22 mouse cellular contexts compared by ENCODE assay signal in genomic region chr17:15799195-15799793, GRCm38 (mm10). TPM values are rescaled to one million over a fixed set of nuclear protein-coding genes. Genes with fewer than 3 reads are reported as not detected.
DNase-seq lines count a peak whose midpoint lies in the region; ATAC-seq lines count a peak whose summit lies in the region.
"Had no signal": no experiment of that assay in that cellular context is flagged by ENCODE, and none has a peak within 500 bp of the region (broad histone marks: within the 10 kb centered on the region; RNA-seq: fewer than 3 reads in every experiment).

No protein-coding gene starts in this region.

- H3K27ac ChIP-seq in heart, embryonic 10.5 days = no peak overlapping the region
- no peak overlapping the region for H3K27ac ChIP-seq in midbrain, embryonic 11.5 days (ENCODE audit: low read depth, low read length)
- no peak overlapping the region for H3K27ac ChIP-seq in midbrain, embryonic 10.5 days (replicated peaks)
- H3K27ac ChIP-seq in neural tube, embryonic 11.5 days (ENCODE audit: low read depth, low read length) = no peak overlapping the region
- H3K27ac ChIP-seq: forebrain, embryonic 10.5 days; forebrain, embryonic 15.5 days; heart, adult 2 months; hindbrain, embryonic 15.5 days; intestine, embryonic 15.5 days had no signal

- H3K27me3 ChIP-seq in heart, embryonic 10.5 days (ENCODE audit: insufficient read depth, poor library complexity, severe bottlenecking) = no peaks in the 10 kb centered on the region
- H3K27me3 ChIP-seq in midbrain, embryonic 11.5 days (ENCODE audit: control insufficient read depth, insufficient read depth, low read length) = no peaks in the 10 kb centered on the region
- no peaks in the 10 kb centered on the region for H3K27me3 ChIP-seq in midbrain, embryonic 10.5 days (ENCODE audit: low read depth, poor library complexity, severe bottlenecking)
- H3K27me3 ChIP-seq in neural tube, embryonic 11.5 days (ENCODE audit: control insufficient read depth, insufficient read depth, low read length) = no peaks in the 10 kb centered on the region
- H3K27me3 ChIP-seq: CH12.LX; forebrain, embryonic 15.5 days; hindbrain, embryonic 15.5 days; intestine, embryonic 15.5 days; Patski had no signal

- ATAC-seq in midbrain, embryonic 11.5 days (ENCODE audit: low FRiP score) = 0 out of 2 replicates have a peak, but pooled peaks have one; percentile 48
- peak; percentile 62 for ATAC-seq in neural tube, embryonic 11.5 days (ENCODE audit: insufficient read depth, low FRiP score, low TSS enrichment)
- ATAC-seq: forebrain, embryonic 15.5 days; intestine, embryonic 15.5 days; Patski had no signal

- no peak overlapping the region for H3K4me2 ChIP-seq in midbrain, embryonic 11.5 days
- no peak overlapping the region for H3K4me2 ChIP-seq in neural tube, embryonic 11.5 days (ENCODE audit: low read depth)
- H3K4me2 ChIP-seq: forebrain, embryonic 15.5 days; heart, embryonic 11.5 days; hindbrain, embryonic 15.5 days; intestine, embryonic 15.5 days had no signal

- H3K9me3 ChIP-seq in heart, embryonic 10.5 days = no peaks in the 10 kb centered on the region
- H3K9me3 ChIP-seq in midbrain, embryonic 11.5 days (ENCODE audit: control insufficient read depth, low read length) = no peaks in the 10 kb centered on the region
- no peaks in the 10 kb centered on the region for H3K9me3 ChIP-seq in midbrain, embryonic 10.5 days (replicated peaks)
- H3K9me3 ChIP-seq in neural tube, embryonic 11.5 days (ENCODE audit: control insufficient read depth, low read length) = no peaks in the 10 kb centered on the region
- H3K9me3 ChIP-seq: forebrain, embryonic 10.5 days; forebrain, embryonic 15.5 days; G1E; hindbrain, embryonic 15.5 days; intestine, embryonic 15.5 days had no signal

- no peaks in the 10 kb centered on the region for H3K36me3 ChIP-seq in heart, embryonic 10.5 days
- H3K36me3 ChIP-seq in midbrain, embryonic 11.5 days (ENCODE audit: control insufficient read depth, insufficient read depth, low read length) = no peaks in the 10 kb centered on the region
- 0 out of 2 replicates have a peak, but pooled peaks cover 3% of the 10 kb centered on the region for H3K36me3 ChIP-seq in midbrain, embryonic 10.5 days
- no peaks in the 10 kb centered on the region for H3K36me3 ChIP-seq in neural tube, embryonic 11.5 days (ENCODE audit: control insufficient read depth, insufficient read depth, low read length)
- H3K36me3 ChIP-seq: G1E; hindbrain, embryonic 15.5 days; intestine, embryonic 15.5 days had no signal

- no peak overlapping the region for H3K4me3 ChIP-seq in heart, embryonic 10.5 days
- no peak overlapping the region for H3K4me3 ChIP-seq in midbrain, embryonic 11.5 days (ENCODE audit: low read depth, low read length)
- no peak overlapping the region for H3K4me3 ChIP-seq in midbrain, embryonic 10.5 days
- H3K4me3 ChIP-seq in neural tube, embryonic 11.5 days (ENCODE audit: low read depth, low read length) = no peak overlapping the region
- H3K4me3 ChIP-seq: forebrain, embryonic 10.5 days; forebrain, embryonic 15.5 days; heart, adult 2 months; hindbrain, embryonic 15.5 days; intestine, embryonic 15.5 days had no signal

- WGBS in heart, embryonic 10.5 days = 72% methylated on average over 3 of the region's 3 CpGs
- WGBS in midbrain, embryonic 11.5 days = 77% methylated on average over 3 of the region's 3 CpGs
- 84% methylated on average over 3 of the region's 3 CpGs for WGBS in midbrain, embryonic 10.5 days
- 55% methylated on average over 3 of the region's 3 CpGs for WGBS in neural tube, embryonic 11.5 days

- no peaks in the 10 kb centered on the region for H3K4me1 ChIP-seq in heart, embryonic 10.5 days
- no peaks in the 10 kb centered on the region for H3K4me1 ChIP-seq in midbrain, embryonic 11.5 days (ENCODE audit: control insufficient read depth, insufficient read depth, low read length)
- no peaks in the 10 kb centered on the region for H3K4me1 ChIP-seq in midbrain, embryonic 10.5 days
- no peaks in the 10 kb centered on the region for H3K4me1 ChIP-seq in neural tube, embryonic 11.5 days (ENCODE audit: control insufficient read depth, insufficient read depth, low read length)
- H3K4me1 ChIP-seq: forebrain, embryonic 10.5 days; forebrain, embryonic 15.5 days; hindbrain, embryonic 15.5 days; intestine, embryonic 15.5 days had no signal

- no peak overlapping the region for H3K9ac ChIP-seq in midbrain, embryonic 11.5 days (ENCODE audit: low read length)
- no peak overlapping the region for H3K9ac ChIP-seq in neural tube, embryonic 11.5 days (ENCODE audit: low read length)
- H3K9ac ChIP-seq: forebrain, embryonic 15.5 days; hindbrain, embryonic 15.5 days; intestine, embryonic 15.5 days had no signal

- peak; percentile 49 for DNase-seq in heart, adult 11 months
- no peak for DNase-seq in heart, embryonic 10.5 days (ENCODE audit: low spot score)
- peak; percentile 73 for DNase-seq in midbrain, embryonic 11.5 days (ENCODE audit: low spot score, missing footprints)
- DNase-seq in midbrain, embryonic 10.5 days (ENCODE audit: low spot score) = no peak
- no peak for DNase-seq in neural tube, embryonic 11.5 days (ENCODE audit: low spot score)
- DNase-seq in neural tube, embryonic 10.5 days (ENCODE audit: extremely low spot score, low spot score) = no peak
- DNase-seq: adrenal gland, postnatal 10 days; adrenal gland, postnatal 36 days; B cell, adult 2 months; cerebellum, adult 18-20 months; cerebellum, adult 9-10 months; cerebellum, postnatal 14 days; gastrocnemius, postnatal 25 days; heart, adult 2 months had no signal

RNA-seq across cellular contexts. Expression of gene Rgmb, which starts 31.5 kb away (rescaled TPM):
- 7.1 and 10.7 TPM in 2 replicates for polyA plus RNA-seq in heart, embryonic 10.5 days (2016; fragmentation: Nextera tagmentation; extraction: Ambion mirVana)
- polyA plus RNA-seq in midbrain, embryonic 11.5 days (2014; fragmentation: Nextera tagmentation; extraction: Ambion mirVana) = 72.6 and 73.0 TPM in 2 replicates
- 27.6 and 43.0 TPM in 2 replicates for polyA plus RNA-seq in midbrain, embryonic 10.5 days (2016; fragmentation: Nextera tagmentation; extraction: Ambion mirVana)
- polyA plus RNA-seq in neural tube, embryonic 11.5 days (2014; fragmentation: Nextera tagmentation; extraction: Ambion mirVana) = 109 and 110 TPM in 2 replicates
- polyA plus RNA-seq: G1E had no signal

Comparison
In these comparisons a context has a peak if more than half of its experiments do, and no peak if none do; other contexts are left out.
1. DNase-seq: peak in heart, adult 11 months (single experiment) and midbrain, embryonic 11.5 days (single experiment); none in heart, embryonic 10.5 days (single experiment), midbrain, embryonic 10.5 days (single experiment), neural tube, embryonic 11.5 days (single experiment) and neural tube, embryonic 10.5 days (single experiment).